Mouse (Mus musculus): ENCODE measurements around the gene B4galt1. TPM values are rescaled to one million over a fixed set of nuclear protein-coding genes. Genes with fewer than 3 reads are reported as not detected.

Gene B4galt1
- polyA plus RNA-seq, 1 experiment, result 40.7 TPM

DNA sequence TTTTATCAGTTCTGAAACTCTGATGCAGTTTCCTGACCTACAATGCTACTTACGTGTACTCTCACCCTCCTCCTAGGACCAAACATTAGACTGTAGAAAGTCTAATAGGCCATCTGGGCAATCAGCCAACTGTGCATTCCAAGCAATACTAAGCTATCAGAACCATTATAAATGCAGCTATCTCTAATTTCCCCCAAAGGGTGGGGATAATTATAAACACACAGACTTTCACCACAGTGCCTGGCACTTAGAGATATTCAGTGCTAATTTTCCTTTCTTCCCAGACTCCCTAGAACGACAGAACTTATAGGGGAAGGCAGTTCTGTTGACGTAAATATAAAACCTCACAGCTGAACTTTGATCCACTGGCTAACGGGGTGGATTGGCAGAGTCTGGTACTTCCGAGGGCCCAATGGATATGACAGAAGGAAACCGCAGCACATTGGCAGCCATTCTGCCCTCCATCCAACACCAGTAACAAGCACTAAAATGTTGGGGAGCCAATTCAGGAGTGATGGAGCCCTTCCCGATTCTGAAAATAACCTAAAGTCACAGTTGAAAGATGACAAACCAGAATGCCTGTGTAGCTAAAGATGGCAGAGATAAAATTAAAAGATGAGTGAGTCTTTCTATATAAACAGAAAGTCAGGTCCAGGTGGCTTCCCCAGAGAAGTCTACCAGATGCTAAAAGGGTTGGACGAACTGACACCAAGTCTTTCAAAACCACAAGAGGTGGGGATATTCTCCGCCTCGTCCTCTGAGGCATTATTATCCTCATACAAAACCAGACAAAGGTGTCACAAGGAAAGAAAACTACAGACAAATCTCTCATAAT, 16.1 kb downstream of the B4galt1 start:
- no peaks in the 10 kb centered on the region for H3K9me3 ChIP-seq (replicated peaks; ENCODE audit: control insufficient read depth, insufficient read depth, low read length, poor library complexity, severe bottlenecking)
- peaks cover 4% of the 10 kb centered on the region for H3K4me1 ChIP-seq (ENCODE audit: control insufficient read depth, insufficient read depth, low read length)
- no peak overlapping the region for H3K4me3 ChIP-seq (ENCODE audit: low read depth, low read length)
- H3K27me3 ChIP-seq (ENCODE audit: control insufficient read depth, insufficient read depth, low read length, poor library complexity, severe bottlenecking), result no peaks in the 10 kb centered on the region
- no peak overlapping the region for H3K27ac ChIP-seq (ENCODE audit: insufficient read depth, low read length)
- H3K36me3 ChIP-seq (ENCODE audit: control insufficient read depth, insufficient read depth, low read length, poor library complexity, severe bottlenecking), result no peaks in the 10 kb centered on the region
- H3K9ac ChIP-seq (ENCODE audit: low read depth, poor library complexity, severe bottlenecking), result no peak overlapping the region
- TF ChIP-seq CTCF (IDR thresholded peaks at IDR 0.05; ENCODE audit: low read depth, low read length) (no peak), POLR2A (IDR thresholded peaks at IDR 0.05; ENCODE audit: insufficient read depth, low read length) (no peak), EP300 (IDR thresholded peaks at IDR 0.05; ENCODE audit: insufficient read depth, low read depth, low read length) (no peak)

DNA sequence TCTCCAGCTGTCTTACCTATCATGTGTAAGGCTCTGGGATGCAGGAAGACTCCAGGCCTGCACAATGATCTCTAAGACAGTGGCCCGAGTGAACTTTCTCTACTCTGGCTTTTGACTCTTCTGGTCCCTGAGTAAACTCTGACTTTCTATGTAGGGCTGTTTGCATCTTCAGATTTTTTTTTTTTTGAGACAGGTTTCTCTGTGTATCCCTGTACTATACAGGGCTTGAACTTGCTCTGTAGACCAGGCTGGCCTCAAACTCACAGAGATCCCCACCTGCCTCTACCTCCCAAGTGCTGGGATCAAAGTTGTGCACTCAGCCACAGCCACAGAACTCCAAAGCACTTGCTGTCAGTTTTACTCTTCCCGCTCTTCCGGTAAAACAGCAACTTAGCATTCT, 16.8 kb downstream of the B4galt1 start:
- Histone ChIP-seq H3K4me3 (ENCODE audit: low read depth, low read length) (no peak overlapping the region), H3K27ac (ENCODE audit: insufficient read depth, low read length) (no peak overlapping the region), H3K9me3 (replicated peaks; ENCODE audit: control insufficient read depth, insufficient read depth, low read length, poor library complexity, severe bottlenecking) (no peaks in the 10 kb centered on the region), H3K4me1 (ENCODE audit: control insufficient read depth, insufficient read depth, low read length) (peaks cover 4% of the 10 kb centered on the region), H3K9ac (ENCODE audit: low read depth, poor library complexity, severe bottlenecking) (no peak overlapping the region), H3K36me3 (ENCODE audit: control insufficient read depth, insufficient read depth, low read length, poor library complexity, severe bottlenecking) (no peaks in the 10 kb centered on the region), H3K27me3 (ENCODE audit: control insufficient read depth, insufficient read depth, low read length, poor library complexity, severe bottlenecking) (no peaks in the 10 kb centered on the region)
- no peak for TF ChIP-seq POLR2A (IDR thresholded peaks at IDR 0.05; ENCODE audit: insufficient read depth, low read length)
- no peak for TF ChIP-seq EP300 (IDR thresholded peaks at IDR 0.05; ENCODE audit: insufficient read depth, low read depth, low read length)
- TF ChIP-seq CTCF (IDR thresholded peaks at IDR 0.05; ENCODE audit: low read depth, low read length), result no peak

DNA sequence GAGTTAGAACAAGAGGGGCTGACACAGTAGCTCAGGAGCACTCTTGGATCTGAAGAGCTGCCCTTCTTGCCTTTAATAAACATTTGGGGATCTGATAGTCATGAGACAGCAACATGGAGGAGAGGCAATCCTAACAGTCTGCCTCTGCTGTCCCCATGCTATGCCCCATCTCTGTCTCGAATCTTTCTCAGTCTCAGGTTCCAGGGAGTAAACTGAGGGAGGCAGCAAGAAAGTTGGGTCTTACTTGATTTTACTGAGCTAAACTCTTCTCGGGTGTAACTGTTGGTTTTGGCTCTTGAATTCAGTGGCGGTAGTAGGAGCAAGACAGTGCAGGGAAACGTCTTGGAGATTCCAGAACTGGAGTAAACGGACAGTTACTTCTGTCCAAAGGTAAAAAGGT, 18.9 kb downstream of the B4galt1 start:
- no peaks in the 10 kb centered on the region for H3K27me3 ChIP-seq (ENCODE audit: control insufficient read depth, insufficient read depth, low read length, poor library complexity, severe bottlenecking)
- no peak overlapping the region for H3K27ac ChIP-seq (ENCODE audit: insufficient read depth, low read length)
- no peak overlapping the region for H3K4me3 ChIP-seq (ENCODE audit: low read depth, low read length)
- no peak overlapping the region for H3K9ac ChIP-seq (ENCODE audit: low read depth, poor library complexity, severe bottlenecking)
- H3K36me3 ChIP-seq (ENCODE audit: control insufficient read depth, insufficient read depth, low read length, poor library complexity, severe bottlenecking), result no peaks in the 10 kb centered on the region
- peaks cover 4% of the 10 kb centered on the region for H3K4me1 ChIP-seq (ENCODE audit: control insufficient read depth, insufficient read depth, low read length)
- TF ChIP-seq EP300 (IDR thresholded peaks at IDR 0.05; ENCODE audit: insufficient read depth, low read depth, low read length), result no peak
- no peaks in the 10 kb centered on the region for H3K9me3 ChIP-seq (replicated peaks; ENCODE audit: control insufficient read depth, insufficient read depth, low read length, poor library complexity, severe bottlenecking)

DNA sequence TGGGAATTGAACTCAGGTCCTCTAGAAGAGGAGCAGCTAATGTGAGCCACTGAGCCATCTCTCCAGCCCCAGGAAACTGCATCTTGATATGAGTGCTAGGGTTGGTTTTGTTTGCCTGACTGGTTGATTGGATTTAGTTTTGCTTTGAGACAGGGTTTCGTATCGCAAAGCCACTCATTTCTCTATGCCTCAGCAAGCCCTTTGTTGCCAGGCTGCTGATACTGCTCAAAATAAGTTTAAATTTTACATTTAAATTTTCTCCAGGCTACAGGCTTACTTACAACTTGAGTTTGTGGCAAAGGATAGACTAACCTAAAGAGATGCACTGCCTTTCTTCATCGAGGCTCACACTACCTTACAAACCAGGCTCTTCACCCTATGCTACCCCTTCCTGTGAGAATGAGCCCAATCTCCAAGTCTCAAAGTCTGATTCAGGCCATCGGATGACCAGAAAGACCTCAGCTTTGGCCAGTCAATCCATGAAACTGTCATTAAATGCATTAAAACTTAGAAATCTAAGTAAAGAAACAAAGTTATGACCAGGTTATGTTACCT, 19.5 kb downstream of the B4galt1 start:
- H3K4me3 ChIP-seq (ENCODE audit: low read depth, low read length), result no peak overlapping the region
- H3K9ac ChIP-seq (ENCODE audit: low read depth, poor library complexity, severe bottlenecking), result no peak overlapping the region
- H3K9me3 ChIP-seq (replicated peaks; ENCODE audit: control insufficient read depth, insufficient read depth, low read length, poor library complexity, severe bottlenecking), result no peaks in the 10 kb centered on the region
- TF ChIP-seq CTCF (IDR thresholded peaks at IDR 0.05; ENCODE audit: low read depth, low read length), result no peak
- no peak for TF ChIP-seq POLR2A (IDR thresholded peaks at IDR 0.05; ENCODE audit: insufficient read depth, low read length)
- no peak for TF ChIP-seq EP300 (IDR thresholded peaks at IDR 0.05; ENCODE audit: insufficient read depth, low read depth, low read length)
- H3K4me1 ChIP-seq (ENCODE audit: control insufficient read depth, insufficient read depth, low read length), result peaks cover 4% of the 10 kb centered on the region
- no peaks in the 10 kb centered on the region for H3K36me3 ChIP-seq (ENCODE audit: control insufficient read depth, insufficient read depth, low read length, poor library complexity, severe bottlenecking)
- no peak overlapping the region for H3K27ac ChIP-seq (ENCODE audit: insufficient read depth, low read length)
- no peaks in the 10 kb centered on the region for H3K27me3 ChIP-seq (ENCODE audit: control insufficient read depth, insufficient read depth, low read length, poor library complexity, severe bottlenecking)

DNA sequence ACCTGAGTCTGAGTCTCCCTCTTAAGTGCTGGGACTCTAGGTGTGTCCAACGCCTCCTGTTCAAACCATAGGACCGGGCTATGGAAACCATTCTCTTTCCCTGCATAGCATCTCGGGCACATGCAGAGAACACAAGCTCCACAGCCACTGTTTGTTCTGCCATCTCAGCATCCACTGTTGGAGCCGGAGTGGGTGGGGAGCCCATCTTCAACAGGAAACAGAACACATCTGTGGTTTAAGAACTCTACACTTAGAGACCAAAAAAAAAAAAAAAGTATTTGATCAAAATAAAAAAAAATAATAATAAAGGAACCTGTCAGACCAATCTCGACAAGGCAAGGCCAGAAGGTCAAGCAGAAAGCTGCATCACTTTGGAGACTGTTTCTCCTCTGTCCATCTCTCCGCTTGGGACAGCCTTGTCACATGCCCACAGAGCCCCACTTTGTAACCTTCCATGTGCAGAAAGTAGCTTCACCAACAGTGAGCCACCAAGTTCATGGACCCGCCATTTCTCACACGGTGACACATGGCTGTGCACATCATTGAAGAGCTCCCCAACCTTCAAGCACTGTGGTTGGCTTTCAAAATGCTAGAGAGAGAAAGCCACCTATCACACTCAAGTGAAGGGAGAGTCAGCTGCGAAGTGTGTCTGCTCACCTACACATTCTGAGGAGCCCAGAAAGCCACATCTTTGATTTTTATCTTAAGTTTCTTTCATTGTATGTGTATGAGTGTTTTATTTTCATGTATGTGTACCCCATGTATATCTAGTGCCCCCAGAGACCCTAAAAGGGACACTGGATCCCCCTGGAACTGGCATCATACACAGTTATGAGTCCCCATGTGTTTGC, 20.2 kb downstream of the B4galt1 start:
- Histone ChIP-seq H3K4me1 (ENCODE audit: control insufficient read depth, insufficient read depth, low read length) (peaks cover 4% of the 10 kb centered on the region), H3K9me3 (replicated peaks; ENCODE audit: control insufficient read depth, insufficient read depth, low read length, poor library complexity, severe bottlenecking) (no peaks in the 10 kb centered on the region), H3K27me3 (ENCODE audit: control insufficient read depth, insufficient read depth, low read length, poor library complexity, severe bottlenecking) (no peaks in the 10 kb centered on the region), H3K27ac (ENCODE audit: insufficient read depth, low read length) (no peak overlapping the region), H3K4me3 (ENCODE audit: low read depth, low read length) (no peak overlapping the region), H3K9ac (ENCODE audit: low read depth, poor library complexity, severe bottlenecking) (no peak overlapping the region), H3K36me3 (ENCODE audit: control insufficient read depth, insufficient read depth, low read length, poor library complexity, severe bottlenecking) (no peaks in the 10 kb centered on the region)
- no peak for TF ChIP-seq CTCF (IDR thresholded peaks at IDR 0.05; ENCODE audit: low read depth, low read length)
- no peak for TF ChIP-seq POLR2A (IDR thresholded peaks at IDR 0.05; ENCODE audit: insufficient read depth, low read length)
- no peak for TF ChIP-seq EP300 (IDR thresholded peaks at IDR 0.05; ENCODE audit: insufficient read depth, low read depth, low read length)

Data from ES-Bruce4 (cell line).